Mouse (Mus musculus): ENCODE measurements around the gene Hmgn2. TPM values are rescaled to one million over a fixed set of nuclear protein-coding genes. Genes with fewer than 3 reads are reported as not detected.
"Not testable (repeated sequence)": the region's sequence is repeated elsewhere in the genome, so short reads cannot be mapped to it uniquely, and the experiment has no call there.

The Hmgn2 gene
- 100 to 1,000 TPM; 115 to 129 (median 119) TPM for total RNA-seq (2022)

GRCm38 (mm10) chr4:133968150-133968921 lies at the start of gene Hmgn2:
Hmgn2 (minus strand) TSS chr4:133968650.
- peak; percentile 35 to 37 for DNase-seq (ENCODE audit: low spot score in 2 of 2)

DNA sequence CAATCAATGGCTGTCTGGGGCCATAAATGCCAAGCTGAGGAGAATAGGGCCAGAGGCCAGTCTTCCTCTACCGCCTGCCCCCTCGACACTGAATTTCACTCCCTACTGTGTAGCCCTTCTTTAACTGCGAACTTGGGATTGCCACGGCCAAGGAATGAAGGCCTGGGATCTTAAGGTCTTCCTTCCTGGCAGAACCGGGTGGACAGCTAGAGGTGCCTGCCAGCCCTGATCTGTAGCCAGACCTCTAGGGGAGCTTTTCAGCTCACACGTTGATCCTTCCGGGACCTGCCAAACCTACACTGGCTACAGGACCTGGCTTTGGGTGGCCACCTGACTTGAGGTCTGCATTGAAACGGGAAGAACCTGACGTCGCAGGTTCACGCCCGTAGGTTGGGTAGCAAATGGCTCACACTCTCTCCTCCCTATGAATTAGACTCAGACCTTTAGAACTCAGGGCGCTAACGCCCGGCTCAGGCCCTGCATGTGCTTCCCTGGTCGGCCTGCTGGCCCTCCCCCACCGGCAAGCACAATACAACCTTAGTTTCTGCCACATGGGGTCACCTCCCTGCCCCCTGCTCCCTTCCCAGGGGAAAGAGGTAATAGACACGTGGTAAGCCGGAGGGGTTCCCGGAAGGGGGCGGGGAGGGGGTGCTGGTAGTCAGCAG lies 48.9 kb upstream of the Hmgn2 start:
- no peak for DNase-seq (ENCODE audit: low spot score in 2 of 2)

DNA sequence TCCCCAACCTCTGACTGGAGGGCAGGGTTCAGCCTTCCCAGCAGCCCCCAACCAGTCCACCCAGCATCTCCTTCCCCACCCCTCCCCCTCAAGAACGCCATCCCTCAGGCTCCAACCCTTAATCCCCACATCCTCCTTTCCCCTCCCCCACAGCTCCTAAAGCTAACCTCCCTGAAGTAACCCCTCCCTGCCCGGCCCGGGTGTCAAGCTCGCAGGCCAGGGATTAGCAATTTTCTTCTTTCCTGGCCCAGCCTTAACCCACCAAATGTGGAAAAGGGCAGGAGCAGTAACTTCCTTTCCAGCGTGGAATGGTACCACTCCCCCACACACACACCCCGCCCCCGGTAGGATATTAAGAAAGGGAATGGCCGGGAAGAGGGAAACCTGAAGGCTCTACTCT lies 48.3 kb upstream of the Hmgn2 start:
- DNase-seq (ENCODE audit: low spot score in 2 of 2) = no peak

- no peak for DNase-seq (ENCODE audit: low spot score in 2 of 2)
These were observed 47.8 kb upstream of the Hmgn2 start for GRCm38 (mm10) chr4:134016208-134016607.

GRCm38 (mm10) chr4:134012858-134013528 lies 44.5 kb upstream of the Hmgn2 start:
- no peak for DNase-seq (ENCODE audit: low spot score in 2 of 2)

GRCm38 (mm10) chr4:134011450-134012414 lies 43.3 kb upstream of the Hmgn2 start:
- DNase-seq (ENCODE audit: low spot score in 2 of 2) = no peak

- DNase-seq (ENCODE audit: low spot score in 2 of 2) = no peak
These were observed 41.3 kb upstream of the Hmgn2 start for GRCm38 (mm10) chr4:134009709-134010108.

- DNase-seq (ENCODE audit: low spot score in 2 of 2) = no peak
These were observed 38.4 kb upstream of the Hmgn2 start for GRCm38 (mm10) chr4:134006845-134007244.

- no peak for DNase-seq (ENCODE audit: low spot score in 2 of 2)
These were observed 37.3 kb upstream of the Hmgn2 start for GRCm38 (mm10) chr4:134005581-134006358.

DNA sequence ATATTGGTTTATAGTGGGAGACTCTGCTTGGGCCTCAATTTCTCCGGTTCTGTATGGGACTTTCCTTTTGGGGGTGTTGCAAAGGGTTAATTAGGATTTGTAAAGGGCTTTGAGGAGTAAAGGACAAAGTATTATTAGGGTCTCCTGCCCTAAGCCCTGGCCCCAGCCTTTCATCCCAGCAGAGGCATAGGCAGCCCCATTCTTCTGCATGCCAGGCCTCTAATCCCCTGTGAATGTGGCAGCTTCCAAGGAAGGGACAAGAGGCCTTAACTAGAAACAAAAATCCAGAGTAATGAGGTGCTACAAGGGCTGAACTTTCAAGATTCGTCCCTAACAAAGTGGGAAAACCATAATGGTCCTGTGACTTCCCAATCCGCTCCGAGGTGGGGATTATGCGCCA lies 34.5 kb upstream of the Hmgn2 start:
- no peak for DNase-seq (ENCODE audit: low spot score in 2 of 2)

- DNase-seq (ENCODE audit: low spot score in 2 of 2) = no peak
These were observed 33.8 kb upstream of the Hmgn2 start for GRCm38 (mm10) chr4:134002246-134002645.

- no peak for DNase-seq (ENCODE audit: low spot score in 2 of 2)
These were observed 33.3 kb upstream of the Hmgn2 start for GRCm38 (mm10) chr4:134001710-134002109.

DNA sequence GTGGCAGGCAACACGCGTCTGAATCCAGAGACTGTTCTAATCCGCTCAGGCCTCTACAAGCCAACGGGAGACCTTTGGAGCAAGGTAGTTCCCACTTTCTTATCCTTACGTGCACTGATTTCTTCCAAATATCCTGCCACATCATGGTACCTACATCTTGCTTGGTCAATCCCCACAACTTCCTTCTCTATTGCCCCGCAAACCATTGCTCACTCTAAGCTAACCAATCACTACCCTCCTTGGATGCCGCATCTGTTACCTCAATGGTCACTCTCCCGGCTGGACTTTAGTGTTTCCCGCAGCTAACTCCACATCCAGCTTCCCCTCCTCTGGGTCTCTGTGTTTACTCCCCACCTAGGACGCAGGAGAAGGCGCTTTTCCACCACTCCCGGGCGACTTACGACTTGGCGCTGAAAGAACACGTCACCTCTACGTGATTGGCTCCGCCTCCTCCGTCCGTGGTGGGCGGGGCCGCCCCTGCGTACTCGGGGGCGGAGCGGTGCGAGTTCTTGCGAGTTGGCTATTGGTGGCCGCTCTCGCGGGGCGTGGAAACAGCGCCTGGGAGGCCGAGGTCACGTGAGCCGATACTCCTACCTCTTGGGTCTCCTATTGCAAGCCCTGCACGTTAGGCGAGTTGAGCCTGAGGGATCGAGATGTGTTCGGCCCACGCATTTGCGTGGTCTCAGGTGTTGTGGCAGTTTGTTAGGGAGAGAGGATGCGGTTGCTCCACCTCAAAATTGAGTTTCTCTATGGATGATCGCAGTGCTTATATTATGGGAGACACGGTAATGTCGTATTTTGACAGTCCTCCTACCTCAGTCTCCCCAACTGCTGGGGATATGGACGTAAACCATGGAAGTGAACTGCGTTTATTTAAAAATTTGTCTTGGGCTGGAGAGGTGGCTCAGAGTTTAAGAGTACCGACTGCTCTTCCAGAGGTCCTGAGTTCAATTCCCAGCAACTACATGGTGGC lies 32.3 kb upstream of the Hmgn2 start, which contains the start of gene Dhdds:
TSS of gene Dhdds (minus strand) at position 453 of the 973 bp plus-strand sequence.
- DNase-seq (ENCODE audit: low spot score in 2 of 2) = peak; percentile 87 to 96

DNA sequence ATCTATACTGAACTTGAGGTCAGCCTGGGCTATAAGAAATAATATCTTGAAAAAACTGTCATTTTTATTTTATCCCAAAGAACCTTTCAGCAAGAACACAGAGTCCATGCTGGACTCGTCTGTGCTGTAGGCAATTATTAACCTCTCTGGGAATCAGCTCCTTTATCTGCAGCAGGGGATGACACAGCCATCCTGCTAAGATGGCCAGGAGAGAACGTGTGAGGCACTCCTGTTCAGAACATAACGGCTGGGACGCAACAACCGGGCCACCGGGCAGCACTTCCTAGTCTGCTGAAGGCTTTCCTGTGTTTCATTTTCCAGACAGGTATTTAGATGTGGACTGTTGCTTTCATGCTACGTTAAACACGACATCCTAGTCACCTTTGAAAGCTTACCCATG lies 26.2 kb upstream of the Hmgn2 start:
- DNase-seq (ENCODE audit: low spot score in 2 of 2) = no peak

GRCm38 (mm10) chr4:133991087-133991660 lies 22.7 kb upstream of the Hmgn2 start:
- no peak for DNase-seq (ENCODE audit: low spot score in 2 of 2)

GRCm38 (mm10) chr4:133990035-133990434 lies 21.6 kb upstream of the Hmgn2 start:
- no peak for DNase-seq (ENCODE audit: low spot score in 2 of 2)

DNA sequence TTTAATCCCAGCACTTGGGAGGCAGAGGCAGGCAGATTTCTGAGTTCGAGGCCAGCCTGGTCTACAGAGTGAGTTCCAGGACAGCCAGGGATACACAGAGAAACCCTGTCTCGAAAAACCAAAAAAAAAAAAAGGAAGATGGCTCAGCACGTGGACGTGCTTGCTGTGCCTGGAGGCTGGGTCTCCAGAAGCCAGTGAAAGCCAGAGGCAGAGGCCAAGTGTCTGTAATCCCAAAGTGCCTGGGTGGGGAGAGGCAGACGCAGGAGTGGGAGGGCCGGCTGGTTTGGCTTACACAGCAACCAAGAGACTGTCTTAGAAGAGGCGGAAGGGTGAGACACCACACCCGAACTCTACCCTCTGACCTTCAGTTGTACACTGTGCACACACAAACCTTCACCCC lies 19.8 kb upstream of the Hmgn2 start:
- DNase-seq (ENCODE audit: low spot score in 2 of 2) = not testable (repeated sequence)

DNA sequence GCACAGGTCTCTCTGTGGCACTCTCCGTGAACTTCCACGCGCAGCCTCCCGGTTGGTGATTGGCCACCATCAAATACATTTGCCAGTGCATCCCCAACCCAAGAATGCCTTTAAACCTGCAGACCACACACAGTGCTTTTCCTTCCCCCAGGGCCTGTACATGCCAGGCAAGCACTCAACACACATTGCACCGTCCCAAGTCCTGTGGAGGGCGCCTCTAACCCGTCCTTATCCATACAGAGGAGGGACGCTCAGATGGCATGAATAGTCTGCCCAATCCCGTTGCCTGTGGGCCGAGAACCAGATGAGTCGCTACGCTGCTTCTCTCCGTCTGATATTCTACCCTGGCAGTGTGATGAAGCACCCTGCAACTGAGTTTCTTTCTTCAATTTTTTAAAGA lies 14.5 kb upstream of the Hmgn2 start:
- DNase-seq (ENCODE audit: low spot score in 2 of 2) = no peak

- no peak for DNase-seq (ENCODE audit: low spot score in 2 of 2)
These were observed 12.0 kb upstream of the Hmgn2 start for GRCm38 (mm10) chr4:133980496-133980895.

Data from left cerebral cortex, adult 8-10 months (tissue).